Mouse (Mus musculus) hematopoietic stem cell, adult 5-6 weeks (primary cell): ENCODE results near the gene Plekha8. TPM values are rescaled to one million over a fixed set of nuclear protein-coding genes. Genes with fewer than 3 reads are reported as not detected.

Experiments
- ATAC-seq, 2 experiments: fragments of 125-278 bp in 1 of 2; replicated peaks in 1 of 2; 2 replicates each; pipeline ENCODE4 v1.8.0; 2016 to 2017; ENCODE audit warnings: inconsistent platforms in 2 of 2, mild to moderate bottlenecking in 2 of 2, moderate number of reproducible peaks in 2 of 2, low read depth in 1 of 2, moderate TSS enrichment in 1 of 2; ENCODE audit not compliant: low FRiP score in 2 of 2, poor library complexity in 2 of 2, severe bottlenecking in 2 of 2, insufficient read depth in 1 of 2, low TSS enrichment in 1 of 2
- total RNA-seq: library from RNA; stranded (forward); fragments of 172-1452, 232-1000 nt; gene quantifications from 2 replicates; pipeline ENCODE4 v1.2.3, GENCODE M21; 2017

The Plekha8 gene
- total RNA-seq, 1 experiment from 2014 or later = 5.5 TPM

DNA sequence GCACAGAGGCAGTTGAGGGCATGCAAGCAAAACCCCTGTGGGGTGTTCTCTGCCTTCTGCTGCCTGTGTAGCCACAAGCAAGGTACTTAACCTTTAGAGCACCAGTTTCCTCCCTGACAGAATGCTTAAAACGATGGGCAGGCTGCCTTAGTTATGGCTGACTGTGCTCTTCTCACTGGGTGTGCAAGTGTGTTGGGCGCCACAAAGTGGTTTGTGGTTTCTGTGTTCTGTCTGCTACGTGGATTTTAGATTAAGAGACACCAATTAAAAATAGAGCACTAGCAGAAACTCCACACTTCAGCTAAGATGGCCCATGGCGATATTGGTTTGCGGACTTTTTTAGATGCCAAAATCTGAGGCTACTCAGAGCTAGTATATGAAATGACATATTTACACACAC is 90.2 kb downstream of the Plekha8 start:
- ATAC-seq = no peak

- ATAC-seq = no peak
Measured at GRCm38 (mm10) chr6:54685716-54686395, 90.9 kb downstream of the Plekha8 start.

DNA sequence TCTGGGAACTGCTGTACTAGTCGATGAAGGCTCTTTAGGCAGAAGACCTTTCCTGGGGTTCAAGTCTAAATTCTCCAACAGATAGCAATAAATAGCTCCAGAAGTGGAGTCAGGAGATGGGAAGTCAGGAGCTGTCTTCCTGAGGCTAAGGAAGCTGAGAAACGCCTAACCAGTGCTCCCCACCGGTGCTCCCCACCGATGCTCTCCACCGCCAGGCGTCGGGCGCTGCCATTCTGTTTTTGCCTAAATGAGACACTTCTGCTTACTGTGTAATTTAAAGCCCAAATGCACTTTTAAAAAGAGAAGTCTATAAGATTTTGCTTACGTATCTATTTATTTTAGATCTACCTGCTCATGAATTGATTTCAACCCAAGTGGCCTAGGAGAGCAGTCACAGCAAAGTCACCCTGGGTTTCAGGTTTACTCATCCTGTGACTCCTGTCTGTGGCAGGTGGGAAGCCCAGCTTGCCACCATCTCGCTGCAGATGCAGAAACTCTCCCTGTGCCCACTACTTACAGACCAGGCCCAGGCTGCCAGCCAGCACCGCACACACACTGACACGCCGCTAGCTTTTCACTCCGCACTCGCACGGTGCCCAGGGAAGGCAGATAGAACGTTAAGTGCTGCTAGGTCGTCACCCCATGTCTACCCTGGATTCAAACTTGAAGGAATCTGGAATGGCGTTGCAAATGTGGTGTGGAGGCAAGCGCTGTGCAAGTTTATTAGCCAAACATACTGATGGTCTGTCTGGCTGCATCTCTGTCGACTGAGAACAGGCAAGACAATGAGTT is 92.2 kb downstream of the Plekha8 start:
- no peak for ATAC-seq

- ATAC-seq = no peak
Measured at GRCm38 (mm10) chr6:54688467-54689323, 93.8 kb downstream of the Plekha8 start.

- ATAC-seq = no peak
Measured at GRCm38 (mm10) chr6:54689686-54690085, 94.8 kb downstream of the Plekha8 start.

- ATAC-seq = no peak
Measured at GRCm38 (mm10) chr6:54690838-54691237, 95.9 kb downstream of the Plekha8 start.

GRCm38 (mm10) chr6:54691368-54692116 is 96.6 kb downstream of the Plekha8 start:
- no peak for ATAC-seq

DNA sequence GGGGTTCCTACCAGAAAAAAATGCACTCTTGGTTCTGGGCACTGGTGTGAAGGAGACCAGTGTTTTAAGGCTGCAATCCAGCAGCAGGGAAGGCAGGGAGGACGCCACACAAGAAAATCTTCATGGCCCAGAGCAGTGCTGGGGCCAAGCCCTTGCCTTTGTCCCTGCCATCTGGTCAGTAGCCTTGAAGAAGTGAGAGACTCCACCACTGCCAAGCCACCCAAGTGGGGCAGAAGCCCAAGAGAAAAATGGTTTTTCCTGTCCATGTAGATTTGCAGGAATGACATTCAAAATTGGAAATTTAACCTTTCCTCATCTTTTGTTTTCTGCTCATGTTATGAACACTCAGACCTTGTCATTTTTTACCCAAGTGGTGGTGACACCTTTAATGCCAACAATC is 97.3 kb downstream of the Plekha8 start:
- no peak for ATAC-seq

DNA sequence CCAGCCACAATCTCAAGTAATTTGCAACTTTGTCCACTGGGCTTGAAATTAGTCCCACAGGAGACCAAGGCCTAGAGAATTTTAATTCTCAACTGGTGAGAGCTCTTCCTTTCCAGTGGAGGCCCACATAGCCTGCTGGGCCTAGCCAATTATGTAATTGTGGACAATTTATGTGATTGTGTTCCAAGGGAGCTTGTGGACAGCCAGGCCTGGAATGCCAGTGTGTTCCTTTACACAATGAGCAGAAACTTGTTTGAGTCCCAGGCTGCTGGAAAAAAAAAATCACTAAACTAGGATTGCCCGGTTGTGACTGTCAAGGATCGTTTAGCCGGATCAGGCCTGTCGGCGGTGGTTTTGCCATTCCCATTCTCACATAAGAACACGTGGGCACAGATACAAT is 98.4 kb downstream of the Plekha8 start:
- no peak for ATAC-seq

Other genes starting within 250 kb of the Plekha8 start
- gene Wipf3, start 165.5 kb upstream of the Plekha8 start, total RNA-seq = not detected in 2 replicates
- gene Scrn1, start 28.6 kb upstream of the Plekha8 start, total RNA-seq = 0.75 and 1.0 TPM in 2 replicates
- gene Fkbp14, start 2.2 kb downstream of the Plekha8 start, total RNA-seq = 2.3 and 6.3 TPM in 2 replicates
- gene Mturn, start 86.5 kb downstream of the Plekha8 start, total RNA-seq = 2.5 and 4.8 TPM in 2 replicates
- 54.6 and 55.4 TPM in 2 replicates for gene Znrf2, start 221.8 kb downstream of the Plekha8 start, total RNA-seq